Mouse (Mus musculus) spleen, adult 10 weeks (tissue): ENCODE measurements around the gene Ugt2b35. TPM values are rescaled to one million over a fixed set of nuclear protein-coding genes. Genes with fewer than 3 reads are reported as not detected.

Source experiments
- polyA plus RNA-seq: library from polyadenylated mRNA; stranded (reverse); fragments of 350-450 nt; fragmentation: Illumina TruSeq; extraction: RNeasy Lipid Tissue Mini Kit (QIAGEN cat#74804); gene quantifications from one replicate; pipeline ENCODE4 v1.2.3, GENCODE M21; 2015; ENCODE audit warnings: low replicate concordance; ENCODE audit not compliant: insufficient read depth

Gene Ugt2b35
- not detected for polyA plus RNA-seq

GRCm38 (mm10) chr5:87000395-87001073 lies at the start of gene Ugt2b35:
TSS of gene Ugt2b35 (plus strand) at chr5:87000860.

Other genes with a start within 250 kb of the Ugt2b35 start
- 206 TPM for gene Ythdc1, start 196.6 kb upstream of the Ugt2b35 start, polyA plus RNA-seq
- gene Ugt2b34, start 93.9 kb upstream of the Ugt2b35 start, polyA plus RNA-seq: not detected
- gene Ugt2b1, start 74.3 kb upstream of the Ugt2b35 start, polyA plus RNA-seq: not detected
- gene Ugt2b36, start 91.7 kb downstream of the Ugt2b35 start, polyA plus RNA-seq: not detected
- not detected for gene Ugt2b5, start 139.5 kb downstream of the Ugt2b35 start, polyA plus RNA-seq